Mouse (Mus musculus) midbrain, embryonic 11.5 days (tissue): Measurements from ENCODE around the gene Igf1r. TPM values are rescaled to one million over a fixed set of nuclear protein-coding genes. Genes with fewer than 3 reads are reported as not detected.

ENCODE experiments used
- ATAC-seq: fragments of 200-750 bp; cut with Nextera tagmentation; 2 replicates; pipeline ENCODE4 v1.8.0; 2017; ENCODE audit warnings: moderate TSS enrichment, moderate library complexity; ENCODE audit not compliant: low FRiP score
- DNase-seq: peaks from one replicate; pipeline ENCODE4 v3.0.0; 2015; ENCODE audit warnings: low spot score; ENCODE audit errors: missing footprints
- H3K27ac ChIP-seq: fragments of 300-500 bp; sonication (generic); 2 replicates; pipeline ENCODE4 v1.5.1; 2014; ENCODE audit warnings: low read depth, low read length
- H3K27me3 ChIP-seq: fragments of 300-500 bp; sonication (generic); 2 replicates; pipeline ENCODE4 v1.6.1; 2014; ENCODE audit warnings: mild to moderate bottlenecking, low read length, moderate library complexity, mixed read lengths; ENCODE audit not compliant: control insufficient read depth, insufficient read depth
- H3K36me3 ChIP-seq: fragments of 300-500 bp; sonication (generic); 2 replicates; pipeline ENCODE4 v1.6.1; 2014; ENCODE audit warnings: mild to moderate bottlenecking, low read length, moderate library complexity, mixed read lengths; ENCODE audit not compliant: control insufficient read depth, insufficient read depth
- H3K4me1 ChIP-seq: fragments of 300-500 bp; sonication (generic); 2 replicates; pipeline ENCODE4 v1.6.1; 2014; ENCODE audit warnings: low read length; ENCODE audit not compliant: control insufficient read depth, insufficient read depth
- H3K4me2 ChIP-seq: fragments of 300-500 bp; sonication (generic); 2 replicates; pipeline ENCODE4 v1.6.1; 2014; ENCODE audit warnings: mild to moderate bottlenecking, moderate library complexity
- H3K4me3 ChIP-seq: fragments of 300-500 bp; sonication (generic); 2 replicates; pipeline ENCODE4 v1.5.1; 2014; ENCODE audit warnings: low read depth, low read length
- H3K9ac ChIP-seq: fragments of 300-500 bp; sonication (generic); 2 replicates; pipeline ENCODE4 v1.6.1; 2014; ENCODE audit warnings: low read length
- H3K9me3 ChIP-seq: fragments of 300-500 bp; sonication (generic); 2 replicates; pipeline ENCODE4 v1.6.1; 2016; ENCODE audit warnings: low read length; ENCODE audit not compliant: control insufficient read depth
- WGBS: fragments of 180-500 bp; shearing (Covaris S2); extraction: QIAGEN DNeasy Blood & Tissue Kit; methylation state at CpG from one replicate; pipeline ENCODE4 v1.1.7; 2014; 5-methylcytosine and 5-hydroxymethylcytosine counted together
- polyA plus RNA-seq: library from polyadenylated mRNA; unstranded; fragments of >200 nt; fragmentation: Nextera tagmentation; extraction: Ambion mirVana; gene quantifications from 2 replicates; pipeline ENCODE4 v1.2.1, GENCODE M21; 2014

The Igf1r gene
- polyA plus RNA-seq, 1 experiment from 2014 or later = 20.0 TPM

GRCm38 (mm10) chr7:68022188-68022587 is 69.6 kb downstream of the Igf1r start:
- 81% methylated on average over 6 of the region's 6 CpGs for WGBS
- no peak for ATAC-seq
- Histone ChIP-seq H3K4me3 (no peak overlapping the region), H3K9me3 (no peaks in the 10 kb centered on the region), H3K27ac (no peak overlapping the region), H3K4me1 (no peaks in the 10 kb centered on the region), H3K4me2 (no peak overlapping the region), H3K36me3 (no peaks in the 10 kb centered on the region), H3K27me3 (no peaks in the 10 kb centered on the region), H3K9ac (no peak overlapping the region)
- DNase-seq = no peak

DNA sequence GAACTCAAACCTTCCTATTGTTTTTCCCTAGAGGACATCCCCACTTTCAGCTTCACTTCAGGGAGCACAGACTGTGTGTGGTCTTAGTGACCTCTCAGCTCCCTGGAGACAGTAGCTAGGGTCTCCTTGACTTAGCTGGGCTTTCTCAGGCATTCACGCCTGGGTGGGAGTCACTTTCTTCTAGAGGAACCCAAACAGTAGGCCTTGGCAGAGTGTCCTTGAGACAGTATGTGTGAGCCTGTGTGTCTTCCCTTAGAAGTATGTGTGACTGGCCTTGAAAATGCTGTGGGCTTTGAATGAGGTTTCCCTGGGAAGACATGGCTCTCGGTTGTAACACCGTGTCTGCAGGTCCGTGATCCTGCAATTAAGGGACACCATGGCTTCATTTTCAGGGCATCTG is 71.3 kb downstream of the Igf1r start:
- DNase-seq (no peak), ATAC-seq (no peak)
- Histone ChIP-seq H3K4me3 (no peak overlapping the region), H3K9me3 (no peaks in the 10 kb centered on the region), H3K4me1 (no peaks in the 10 kb centered on the region; the same call in 1 of the 2 replicates), H3K4me2 (no peak overlapping the region), H3K36me3 (no peaks in the 10 kb centered on the region), H3K27me3 (no peaks in the 10 kb centered on the region), H3K27ac (no peak overlapping the region), H3K9ac (no peak overlapping the region)
- WGBS = 82% methylated on average over 4 of the region's 4 CpGs

DNA sequence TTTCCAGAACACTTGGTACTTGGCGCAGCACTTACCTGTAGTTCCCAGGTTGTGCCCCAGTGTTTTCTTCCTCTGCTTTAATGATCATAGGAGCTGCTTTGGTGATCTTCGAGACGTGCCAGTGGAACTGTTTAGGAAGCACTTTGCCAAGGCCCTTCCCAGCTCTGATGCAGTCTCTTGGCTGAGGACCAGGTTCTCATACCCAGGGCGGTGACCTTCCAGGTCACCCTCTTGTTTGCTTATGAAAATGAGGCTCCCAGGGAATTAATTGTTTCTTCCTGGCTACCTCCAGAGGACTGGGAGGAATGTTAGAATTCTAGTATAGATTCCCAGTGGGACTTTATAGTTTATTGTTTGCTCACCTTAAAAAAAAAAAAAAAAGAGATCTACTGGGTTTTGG is 72.0 kb downstream of the Igf1r start:
- peak; percentile 48; the same call in 1 of the 2 replicates for ATAC-seq

GRCm38 (mm10) chr7:68025396-68025795 is 72.8 kb downstream of the Igf1r start:
- no peaks in the 10 kb centered on the region for H3K9me3 ChIP-seq

More for the DNA sequence above, 72.0 kb downstream of the Igf1r start:
- Histone ChIP-seq H3K4me2 (no peak overlapping the region), H3K4me1 (no peaks in the 10 kb centered on the region; the same call in 1 of the 2 replicates), H3K4me3 (no peak overlapping the region), H3K9ac (no peak overlapping the region), H3K27me3 (no peaks in the 10 kb centered on the region), H3K36me3 (no peaks in the 10 kb centered on the region), H3K9me3 (no peaks in the 10 kb centered on the region), H3K27ac (no peak overlapping the region)
- 77% methylated on average over 4 of the region's 4 CpGs for WGBS
- DNase-seq = no peak

GRCm38 (mm10) chr7:68026076-68026475 is 73.4 kb downstream of the Igf1r start:
- DNase-seq (no peak), ATAC-seq (no peak)
- no peak overlapping the region; the same call in 1 of the 2 replicates for H3K27ac ChIP-seq
- no peaks in the 10 kb centered on the region for H3K9me3 ChIP-seq
- H3K4me1 ChIP-seq = peaks cover 6% of the 10 kb centered on the region
- no peak overlapping the region for H3K4me2 ChIP-seq
- no peak overlapping the region for H3K4me3 ChIP-seq
- no peak overlapping the region for H3K9ac ChIP-seq
- no peaks in the 10 kb centered on the region for H3K27me3 ChIP-seq
- 80% methylated on average over 9 of the region's 9 CpGs for WGBS
- no peaks in the 10 kb centered on the region for H3K36me3 ChIP-seq

More at GRCm38 (mm10) chr7:68025396-68025795, 72.8 kb downstream of the Igf1r start:
- Histone ChIP-seq H3K4me3 (no peak overlapping the region), H3K27me3 (no peaks in the 10 kb centered on the region), H3K36me3 (no peaks in the 10 kb centered on the region), H3K9ac (no peak overlapping the region), H3K27ac (no peak overlapping the region), H3K4me1 (no peaks in the 10 kb centered on the region; the same call in none of the 2 replicates), H3K4me2 (no peak overlapping the region)
- no peak for DNase-seq
- WGBS = 80% methylated on average over 3 of the region's 3 CpGs
- ATAC-seq = no peak

DNA sequence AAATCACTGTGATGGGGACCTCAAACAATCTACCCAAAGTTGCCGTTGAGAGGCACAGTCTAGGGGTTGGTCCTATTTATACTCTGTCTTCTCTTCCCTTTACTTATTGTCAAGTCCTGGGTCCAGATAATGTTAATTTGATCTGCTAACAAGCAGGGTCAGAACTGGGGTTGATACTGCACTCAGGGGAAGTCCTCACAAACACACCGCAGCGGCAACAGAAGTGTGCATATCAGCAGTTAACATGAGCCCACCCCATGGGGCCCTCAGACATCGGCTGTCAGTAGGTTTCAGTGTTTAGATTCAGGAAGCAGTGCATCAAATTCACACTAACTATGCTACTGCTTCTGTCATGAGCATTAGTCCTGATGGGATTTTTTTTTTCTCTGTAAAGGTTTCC is 75.5 kb downstream of the Igf1r start:
- H3K4me1 ChIP-seq = peaks cover 7% of the 10 kb centered on the region
- WGBS = 78% methylated on average over 4 of the region's 4 CpGs

DNA sequence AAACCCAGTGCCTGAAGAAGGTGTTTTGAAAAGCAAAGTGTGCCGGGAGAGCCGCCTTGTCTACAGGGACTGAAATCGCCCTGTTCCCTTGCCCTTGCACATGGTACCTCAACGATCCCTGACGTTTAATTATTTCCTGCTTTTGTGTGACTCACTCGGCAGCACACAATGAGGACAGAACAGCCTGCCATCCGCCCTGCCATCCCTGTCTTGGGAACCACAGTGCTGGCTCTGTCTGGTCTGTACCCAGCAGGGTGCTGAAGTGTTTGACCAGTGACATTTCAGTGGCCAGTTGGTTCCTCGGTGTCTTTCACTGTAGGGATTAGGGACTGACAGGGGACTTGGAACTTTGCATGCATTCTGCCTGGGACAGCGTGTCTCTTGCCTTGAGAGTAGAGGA is 78.2 kb downstream of the Igf1r start:
- no peak for DNase-seq
- Histone ChIP-seq H3K27ac (no peak overlapping the region), H3K27me3 (no peaks in the 10 kb centered on the region), H3K4me2 (no peak overlapping the region), H3K9me3 (no peaks in the 10 kb centered on the region), H3K9ac (no peak overlapping the region), H3K4me1 (peaks cover 13% of the 10 kb centered on the region), H3K36me3 (no peaks in the 10 kb centered on the region), H3K4me3 (no peak overlapping the region)
- no peak for ATAC-seq
- 32% methylated on average over 9 of the region's 9 CpGs for WGBS

More for the DNA sequence above, 75.5 kb downstream of the Igf1r start:
- no peak for DNase-seq
- ATAC-seq = no peak
- Histone ChIP-seq H3K4me2 (no peak overlapping the region), H3K4me3 (no peak overlapping the region), H3K9me3 (no peaks in the 10 kb centered on the region), H3K27ac (no peak overlapping the region), H3K9ac (no peak overlapping the region), H3K36me3 (no peaks in the 10 kb centered on the region), H3K27me3 (no peaks in the 10 kb centered on the region)

DNA sequence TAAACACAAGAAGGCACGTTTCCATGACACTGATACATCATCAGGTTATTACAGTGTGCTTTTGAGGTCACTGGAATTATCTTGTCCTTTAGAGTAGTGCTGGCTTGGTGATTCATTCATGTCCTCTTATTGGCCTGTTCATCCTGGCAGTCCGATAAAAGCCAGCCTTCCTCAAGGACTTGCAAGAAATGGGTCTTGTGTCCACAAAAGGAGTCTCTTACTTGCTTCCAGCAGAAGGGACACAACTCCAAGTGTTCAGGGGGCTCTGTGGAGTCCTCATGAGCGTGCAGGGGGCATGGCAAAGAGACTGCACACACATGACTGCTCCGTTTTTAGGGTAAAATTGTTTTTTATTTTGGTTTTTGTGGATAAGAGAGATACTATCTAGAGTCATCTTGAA is 83.9 kb downstream of the Igf1r start:
- H3K4me1 ChIP-seq = peaks cover 6% of the 10 kb centered on the region; the same call in 1 of the 2 replicates
- no peaks in the 10 kb centered on the region for H3K27me3 ChIP-seq
- H3K9me3 ChIP-seq = no peaks in the 10 kb centered on the region
- ATAC-seq (no peak), DNase-seq (no peak)
- no peak overlapping the region for H3K27ac ChIP-seq
- 96% methylated on average over 4 of the region's 4 CpGs for WGBS
- no peak overlapping the region for H3K4me2 ChIP-seq
- no peak overlapping the region for H3K9ac ChIP-seq
- no peak overlapping the region for H3K4me3 ChIP-seq
- no peaks in the 10 kb centered on the region for H3K36me3 ChIP-seq

- Histone ChIP-seq H3K9me3 (no peaks in the 10 kb centered on the region), H3K4me3 (no peak overlapping the region), H3K4me2 (no peak overlapping the region), H3K9ac (no peak overlapping the region), H3K4me1 (peaks cover 5% of the 10 kb centered on the region; the same call in 1 of the 2 replicates), H3K36me3 (no peaks in the 10 kb centered on the region), H3K27me3 (no peaks in the 10 kb centered on the region), H3K27ac (no peak overlapping the region)
- 78% methylated on average over 8 of the region's 8 CpGs for WGBS
- no peak for ATAC-seq
- DNase-seq = no peak
Observed at GRCm38 (mm10) chr7:68038846-68039245, 86.2 kb downstream of the Igf1r start.
